Mouse (Mus musculus) inflammation-experienced regulatory T-cells, adult 6 months (primary cell): ENCODE measurements around the gene Frem2. TPM values are rescaled to one million over a fixed set of nuclear protein-coding genes. Genes with fewer than 3 reads are reported as not detected.

Source experiments
- ATAC-seq: one replicate; pipeline ENCODE4 v1.8.0; 2017
- polyA plus RNA-seq, 3 experiments: library from polyadenylated mRNA; unstranded; fragments of 100-300 nt; shearing (Covaris generic); gene quantifications; one replicate each; pipeline ENCODE4 v1.2.1; 2017

Frem2 gene
- polyA plus RNA-seq, 3 experiments from 2014 or later = not detected

DNA sequence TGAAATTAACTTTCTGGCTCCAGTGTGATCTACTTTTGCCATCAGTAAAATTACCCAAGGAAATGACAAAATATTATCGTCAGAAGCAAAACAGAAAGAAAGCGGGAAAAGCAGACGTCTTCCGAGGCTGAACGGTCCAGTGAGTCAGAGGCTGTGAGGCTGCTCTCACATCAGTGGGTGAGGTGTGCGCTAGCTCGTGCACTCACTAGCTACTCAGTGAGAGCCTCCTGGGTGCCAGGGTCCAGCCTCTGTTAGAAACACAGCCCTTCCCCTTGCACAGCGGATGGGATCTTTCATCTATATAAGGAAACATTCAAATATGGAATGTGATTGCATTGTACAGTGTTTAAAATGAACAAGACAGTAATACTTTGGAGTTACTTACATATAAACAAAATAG is 36.8 kb downstream of the Frem2 start:
- ATAC-seq = no peak

- ATAC-seq = no peak
Observed at GRCm38 (mm10) chr3:53611106-53611505, 46.0 kb downstream of the Frem2 start.

DNA sequence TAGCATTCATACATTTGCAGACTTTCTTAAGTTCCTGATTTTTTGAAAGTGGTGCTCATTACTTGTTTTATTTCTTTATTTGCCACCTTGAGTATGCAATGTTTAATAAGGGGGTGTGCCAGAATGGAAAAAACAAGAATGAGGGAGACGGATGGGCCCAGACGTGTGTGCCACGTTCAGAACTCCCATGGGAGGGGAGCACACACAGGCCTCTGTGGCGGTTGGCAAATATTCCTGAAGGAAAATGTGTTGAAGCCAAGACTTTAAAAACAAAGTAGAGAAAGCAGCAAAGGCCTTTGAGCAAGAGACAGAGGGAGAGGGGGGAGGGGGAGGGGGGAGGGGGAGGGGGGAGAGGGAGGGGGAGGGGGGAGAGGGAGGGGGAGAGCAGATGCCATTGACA is 47.3 kb downstream of the Frem2 start:
- ATAC-seq = no peak

DNA sequence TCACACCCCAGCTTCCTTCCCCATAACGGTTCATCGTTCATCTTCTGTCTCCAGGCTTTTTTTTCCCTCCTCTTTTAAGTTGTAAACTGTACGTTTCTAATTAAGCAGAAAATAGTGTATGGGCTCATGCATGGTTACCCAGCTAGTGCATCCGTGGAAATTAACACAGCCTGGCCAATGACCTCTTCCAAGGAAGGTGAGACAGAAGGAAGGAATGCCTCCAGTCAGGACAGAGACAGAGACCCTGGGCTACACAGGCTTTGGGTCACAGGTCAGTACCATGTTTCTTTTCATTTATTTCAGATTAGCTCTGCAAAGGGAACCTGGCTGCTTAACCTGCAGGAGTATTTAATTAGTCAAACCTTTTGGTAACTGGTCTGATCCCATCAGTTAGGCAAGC is 57.0 kb downstream of the Frem2 start:
- no peak for ATAC-seq

DNA sequence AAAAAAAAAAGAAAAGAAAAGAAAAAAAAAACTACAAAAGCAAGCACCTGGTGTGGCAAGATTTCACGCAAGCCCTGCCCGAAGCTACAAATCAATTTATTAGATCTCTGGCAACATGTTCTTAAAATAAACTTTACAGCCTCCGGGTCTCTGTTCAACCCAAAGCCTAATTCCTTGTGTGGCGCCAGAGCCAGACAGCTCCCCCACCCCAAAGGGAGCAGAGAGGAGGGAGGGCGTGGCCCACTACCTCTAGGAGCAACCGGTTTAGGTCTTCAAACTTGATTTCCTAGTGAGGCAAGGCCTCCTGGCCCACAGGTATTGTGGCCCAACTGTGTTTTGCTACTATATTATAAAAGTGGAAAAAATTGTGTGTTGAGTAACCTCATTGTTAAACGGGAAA is 57.8 kb downstream of the Frem2 start:
- ATAC-seq = no peak

GRCm38 (mm10) chr3:53598153-53598800 is 58.9 kb downstream of the Frem2 start:
- ATAC-seq = no peak

DNA sequence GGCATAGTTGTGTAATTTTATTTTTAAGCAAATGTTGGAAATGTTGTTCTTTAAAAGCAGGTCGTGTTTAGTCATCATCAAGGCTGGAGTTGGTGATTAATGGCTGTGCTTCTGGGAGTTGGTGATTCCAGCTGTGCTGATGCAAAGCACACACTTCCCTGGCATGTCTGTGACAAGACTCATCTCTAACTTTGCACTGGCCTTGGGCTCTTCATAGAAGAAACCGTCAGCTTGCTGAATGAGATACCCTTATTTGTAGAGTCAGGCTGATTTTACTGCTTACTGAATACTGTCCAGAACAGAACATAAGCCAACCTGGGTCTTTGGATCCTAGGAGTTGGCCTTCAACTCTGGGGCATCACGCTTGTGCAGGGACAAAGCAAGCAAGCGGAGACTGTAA is 62.7 kb downstream of the Frem2 start:
- no peak for ATAC-seq

DNA sequence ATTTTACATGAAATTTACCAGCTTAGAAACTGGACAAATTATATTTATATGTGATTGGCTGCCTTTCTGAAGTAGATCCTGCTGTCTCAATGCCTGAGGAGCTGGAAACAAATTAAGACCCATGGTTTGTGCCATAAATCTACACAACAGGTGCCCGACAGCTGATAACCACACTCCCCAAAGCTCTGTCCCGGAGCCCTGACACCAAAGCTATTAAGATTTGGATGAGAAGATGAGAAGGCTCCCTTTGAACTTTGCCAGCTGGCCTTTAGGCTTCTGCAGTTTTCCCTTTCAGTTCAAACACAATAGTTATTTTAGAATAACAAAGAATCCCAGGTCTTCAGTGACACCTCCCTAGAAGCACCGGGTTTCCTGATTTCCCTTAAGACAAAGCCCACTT is 63.4 kb downstream of the Frem2 start:
- ATAC-seq = no peak

DNA sequence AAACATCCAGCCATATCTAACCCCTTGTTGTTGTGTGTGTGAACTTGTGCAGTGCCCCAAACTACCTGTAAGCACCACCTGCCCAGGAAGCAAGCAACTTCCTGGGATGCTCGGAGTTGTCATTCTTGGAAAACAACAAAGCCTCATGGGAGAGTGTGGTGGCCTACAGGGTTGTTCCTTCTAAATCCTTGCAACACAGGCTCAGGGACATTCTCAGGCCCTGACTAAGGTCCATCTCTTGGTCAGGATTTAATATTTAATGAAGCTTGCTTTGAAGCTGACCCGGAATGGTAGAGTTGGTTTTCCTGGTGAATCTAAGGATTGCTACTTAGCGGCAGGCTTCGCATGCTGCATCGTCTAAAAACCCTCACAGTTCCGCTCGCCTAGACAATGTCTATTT is 65.1 kb downstream of the Frem2 start:
- no peak for ATAC-seq

GRCm38 (mm10) chr3:53590139-53590621 is 67.0 kb downstream of the Frem2 start:
- no peak for ATAC-seq

- no peak for ATAC-seq
Observed at GRCm38 (mm10) chr3:53583248-53583647, 73.9 kb downstream of the Frem2 start.

DNA sequence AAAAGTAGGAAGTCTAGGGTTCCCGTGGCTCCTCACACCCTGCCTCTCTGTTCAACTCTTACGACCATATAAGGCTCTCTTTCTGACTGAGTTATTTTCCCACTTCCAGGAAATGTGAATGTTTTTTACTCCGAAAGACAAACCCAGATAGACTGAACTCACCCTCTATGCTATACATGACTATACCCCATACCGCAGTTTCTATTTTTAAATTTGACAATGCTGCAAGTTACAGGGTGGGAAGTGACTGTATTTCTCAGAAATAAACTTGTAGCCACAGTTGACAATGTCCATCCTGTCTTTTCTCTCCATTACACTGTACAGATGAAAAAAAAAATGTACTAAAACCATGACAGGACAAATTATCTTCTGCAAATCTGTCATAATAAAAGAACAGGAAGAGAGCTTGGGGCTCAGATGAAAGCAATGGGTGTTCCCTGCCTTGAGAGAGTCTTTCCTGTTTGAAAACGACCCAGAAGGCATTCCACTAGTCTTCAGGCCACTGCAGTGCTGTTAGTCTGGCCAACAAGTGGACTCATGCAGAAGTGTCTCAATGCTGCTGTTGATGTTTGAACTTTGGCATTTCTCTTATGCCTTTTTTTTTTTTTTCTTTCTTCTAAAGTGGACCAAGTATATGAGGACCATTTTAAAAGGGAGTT is 76.4 kb downstream of the Frem2 start:
- ATAC-seq = no peak

- ATAC-seq = no peak
Observed at GRCm38 (mm10) chr3:53579121-53579704, 77.9 kb downstream of the Frem2 start.

GRCm38 (mm10) chr3:53576320-53577116 is 80.6 kb downstream of the Frem2 start:
- no peak for ATAC-seq

- ATAC-seq = no peak
Observed at GRCm38 (mm10) chr3:53574123-53574522, 83.0 kb downstream of the Frem2 start.

GRCm38 (mm10) chr3:53571663-53572062 is 85.5 kb downstream of the Frem2 start:
- no peak for ATAC-seq

DNA sequence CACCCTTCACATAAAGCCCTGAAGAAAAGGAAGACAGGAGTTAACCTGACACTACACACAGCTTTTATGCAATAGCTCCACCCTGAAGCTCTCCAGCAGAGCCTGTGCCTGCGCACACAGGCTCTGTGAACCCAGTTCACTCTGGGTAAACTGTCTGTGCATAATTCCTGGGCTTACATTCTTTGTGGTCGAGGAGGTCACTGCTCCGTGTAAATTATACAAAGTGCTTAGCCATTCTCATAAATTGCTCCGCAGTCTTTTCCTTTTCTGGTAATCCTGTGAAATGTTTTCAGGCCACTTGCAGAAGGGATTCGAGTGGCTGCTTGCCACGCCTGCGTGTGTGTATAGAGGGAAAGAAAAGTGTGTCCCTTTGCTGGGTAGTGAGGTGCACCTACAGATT is 92.6 kb downstream of the Frem2 start:
- ATAC-seq = no peak

- ATAC-seq = no peak
Observed at GRCm38 (mm10) chr3:53563746-53564145, 93.4 kb downstream of the Frem2 start.

- no peak for ATAC-seq
Observed at GRCm38 (mm10) chr3:53561813-53562212, 95.3 kb downstream of the Frem2 start.

GRCm38 (mm10) chr3:53559056-53559455 is 98.1 kb downstream of the Frem2 start:
- ATAC-seq = no peak

- ATAC-seq = no peak
Observed at GRCm38 (mm10) chr3:53558230-53558629, 98.9 kb downstream of the Frem2 start.

GRCm38 (mm10) chr3:53557388-53558214 is 99.6 kb downstream of the Frem2 start:
- ATAC-seq = no peak
